Mouse (Mus musculus) ES-Bruce4 (cell line): ENCODE measurements around the gene Chd1l. TPM values are rescaled to one million over a fixed set of nuclear protein-coding genes. Genes with fewer than 3 reads are reported as not detected.

Experiments used
- H3K27ac ChIP-seq: 2 replicates; pipeline ENCODE4 v1.5.1; 2012; ENCODE audit warnings: low read length, inconsistent platforms; ENCODE audit not compliant: insufficient read depth
- H3K27me3 ChIP-seq: 2 replicates; pipeline ENCODE4 v1.6.1; 2012; ENCODE audit warnings: mild to moderate bottlenecking, low read length, inconsistent platforms; ENCODE audit not compliant: control insufficient read depth, poor library complexity, insufficient read depth, severe bottlenecking
- H3K36me3 ChIP-seq: 2 replicates; pipeline ENCODE4 v1.6.1; 2012; ENCODE audit warnings: inconsistent platforms, mild to moderate bottlenecking, low read length, moderate library complexity; ENCODE audit not compliant: control insufficient read depth, poor library complexity, insufficient read depth, severe bottlenecking
- H3K4me1 ChIP-seq: one replicate; pipeline ENCODE4 v1.8.1; 2011; ENCODE audit warnings: low read length; ENCODE audit not compliant: control insufficient read depth, insufficient read depth
- H3K4me3 ChIP-seq: 2 replicates; pipeline ENCODE4 v1.5.1; 2011; ENCODE audit warnings: low read depth, mild to moderate bottlenecking, low read length
- H3K9ac ChIP-seq: 2 replicates; pipeline ENCODE4 v1.6.1; 2012; ENCODE audit warnings: low read depth, mild to moderate bottlenecking, inconsistent platforms; ENCODE audit not compliant: poor library complexity, severe bottlenecking
- H3K9me3 ChIP-seq: replicated peaks from 2 replicates; pipeline ENCODE4 v1.6.1; 2012; ENCODE audit warnings: mild to moderate bottlenecking, low read length, inconsistent platforms; ENCODE audit not compliant: control insufficient read depth, poor library complexity, insufficient read depth, severe bottlenecking
- CTCF ChIP-seq: IDR thresholded peaks from one replicate; pipeline ENCODE4 v1.8.1; 2011; ENCODE audit warnings: low read depth, low read length
- EP300 ChIP-seq: IDR thresholded peaks from 2 replicates; pipeline ENCODE4 v1.6.1; 2011; ENCODE audit warnings: low read depth, low read length; ENCODE audit not compliant: insufficient read depth
- polyA plus RNA-seq: library from polyadenylated mRNA; stranded (reverse); fragments of >200 nt; gene quantifications from 2 replicates; pipeline ENCODE4 v1.2.4, GENCODE M21; 2011; ENCODE audit warnings: low read depth; ENCODE audit not compliant: missing spikeins, insufficient read depth, insufficient read length

Chd1l gene
- polyA plus RNA-seq, 1 experiment: 23.7 TPM

- Histone ChIP-seq H3K9ac (no peak overlapping the region), H3K36me3 (no peaks in the 10 kb centered on the region), H3K4me3 (no peak overlapping the region), H3K27ac (no peak overlapping the region), H3K27me3 (no peaks in the 10 kb centered on the region), H3K4me1 (no peaks in the 10 kb centered on the region), H3K9me3 (no peaks in the 10 kb centered on the region)
- TF ChIP-seq CTCF (no peak), EP300 (no peak)
Observed at GRCm38 (mm10) chr3:97512296-97512695, 97.7 kb downstream of the Chd1l start.

Other genes with a start within 250 kb of the Chd1l start
- not detected in 2 replicates for gene Olfr1402, start 188.2 kb downstream of the Chd1l start, polyA plus RNA-seq
- gene Fmo5, start 18.6 kb upstream of the Chd1l start, polyA plus RNA-seq: 1.3 and 2.0 TPM in 2 replicates
- 17.6 and 21.2 TPM in 2 replicates for gene Prkab2, start 48.0 kb upstream of the Chd1l start, polyA plus RNA-seq
- not detected in 2 replicates for gene Gm17651, start 64.5 kb upstream of the Chd1l start, polyA plus RNA-seq